Mouse (Mus musculus) heart, embryonic 15.5 days (tissue): ENCODE measurements around the gene Izumo2. TPM values are rescaled to one million over a fixed set of nuclear protein-coding genes. Genes with fewer than 3 reads are reported as not detected.
A peak's percentile ranks its signal among the peaks of the same experiment; 100 is the strongest.

Experiments
- ATAC-seq: fragments of 200-750 bp; cut with Nextera tagmentation; replicated peaks from 2 replicates; pipeline ENCODE4 v1.8.0; 2017; ENCODE audit warnings: low read depth, moderate TSS enrichment; ENCODE audit not compliant: insufficient number of reproducible peaks, insufficient read depth, low FRiP score
- H3K27ac ChIP-seq: fragments of 300-500 bp; sonication (generic); 2 replicates; pipeline ENCODE4 v1.5.1; 2015; ENCODE audit warnings: mild to moderate bottlenecking, inconsistent platforms
- H3K27me3 ChIP-seq: fragments of 300-500 bp; sonication (generic); 2 replicates; pipeline ENCODE4 v1.6.1; 2015; ENCODE audit warnings: inconsistent platforms
- H3K36me3 ChIP-seq: fragments of 300-500 bp; sonication (generic); 2 replicates; pipeline ENCODE4 v1.6.1; 2015; ENCODE audit warnings: mild to moderate bottlenecking, inconsistent platforms
- H3K4me1 ChIP-seq: fragments of 300-500 bp; sonication (generic); replicated peaks from 2 replicates; pipeline ENCODE4 v1.6.1; 2015; ENCODE audit warnings: inconsistent platforms
- H3K4me2 ChIP-seq: fragments of 300-500 bp; sonication (generic); 2 replicates; pipeline ENCODE4 v1.6.1; 2015; ENCODE audit warnings: inconsistent platforms, mild to moderate bottlenecking, moderate library complexity
- H3K4me3 ChIP-seq: fragments of 300-500 bp; sonication (generic); 2 replicates; pipeline ENCODE4 v1.5.1; 2015; ENCODE audit warnings: mild to moderate bottlenecking, inconsistent platforms
- H3K9ac ChIP-seq: fragments of 300-500 bp; sonication (generic); 2 replicates; pipeline ENCODE4 v1.6.1; 2015; ENCODE audit warnings: mild to moderate bottlenecking, inconsistent platforms
- H3K9me3 ChIP-seq: fragments of 300-500 bp; sonication (generic); replicated peaks from 2 replicates; pipeline ENCODE4 v1.6.1; 2016; ENCODE audit warnings: inconsistent platforms
- WGBS: fragments of 180-500 bp; shearing (Covaris S2); methylation state at CpG from one replicate; pipeline ENCODE4 v1.1.7; 2015; ENCODE audit warnings: mixed read lengths; 5-methylcytosine and 5-hydroxymethylcytosine counted together
- polyA plus RNA-seq: library from polyadenylated mRNA; unstranded; fragments of >200 nt; fragmentation: Nextera tagmentation; extraction: Ambion mirVana; gene quantifications from 2 replicates; pipeline ENCODE4 v1.2.1, GENCODE M21; 2015

Izumo2 gene
- not detected in 2 replicates for polyA plus RNA-seq

DNA sequence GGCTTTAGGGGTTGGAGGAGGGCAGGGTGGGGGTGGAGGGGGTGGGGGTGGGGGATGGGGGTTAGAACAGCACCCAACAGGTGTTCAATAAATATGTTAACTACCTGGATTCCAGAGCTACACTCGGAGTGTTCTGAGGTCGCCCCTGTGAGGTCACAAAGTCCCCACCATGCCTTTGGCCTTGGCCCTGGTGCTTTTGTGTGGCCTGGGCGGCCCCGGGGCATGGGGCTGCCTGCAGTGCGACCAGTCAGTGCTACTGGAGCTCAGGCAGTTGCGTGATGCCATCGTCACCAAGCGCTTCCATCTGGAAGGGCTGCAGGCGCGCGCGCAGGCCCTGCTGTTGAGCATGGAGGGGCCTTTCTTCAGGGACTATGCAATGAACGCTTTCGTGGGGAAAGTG lies at the start of gene Izumo2:
Izumo2 (plus strand) TSS at position 169 of the 400 bp plus-strand sequence.
- ATAC-seq: no peak
- WGBS: 76% methylated on average over 14 of the region's 14 CpGs
- H3K36me3 ChIP-seq: no peaks in the 10 kb centered on the region
- H3K9me3 ChIP-seq: no peaks in the 10 kb centered on the region
- H3K9ac ChIP-seq: no peak within 1 kb of the TSS
- H3K27me3 ChIP-seq: no peaks in the 10 kb centered on the region
- no peak within 1 kb of the TSS for H3K27ac ChIP-seq
- H3K4me1 ChIP-seq: no peaks in the 10 kb centered on the region
- H3K4me2 ChIP-seq: no peak within 1 kb of the TSS
- no peak within 1 kb of the TSS for H3K4me3 ChIP-seq

DNA sequence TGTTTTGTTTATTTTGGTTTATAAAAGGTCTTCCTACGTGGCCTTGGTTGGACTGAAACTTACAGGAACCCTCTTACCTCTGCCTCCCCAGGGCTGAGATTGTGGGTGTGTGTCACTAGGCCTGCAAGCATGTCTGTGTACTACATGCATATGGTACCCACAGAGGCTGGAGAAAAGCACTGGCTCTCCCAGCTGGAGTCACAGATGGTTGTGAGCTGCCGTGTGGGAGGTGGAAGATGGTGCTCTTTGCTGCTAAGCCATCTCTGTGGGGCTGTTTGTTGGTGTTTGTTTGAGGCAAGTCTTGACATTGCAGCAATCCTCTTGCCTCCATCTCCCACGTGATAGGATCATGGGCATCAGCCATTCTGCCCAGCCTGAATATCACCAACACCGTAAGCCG lies 47.3 kb upstream of the Izumo2 start:
- no peaks in the 10 kb centered on the region for H3K9me3 ChIP-seq
- no peaks in the 10 kb centered on the region for H3K4me1 ChIP-seq
- H3K36me3 ChIP-seq: no peaks in the 10 kb centered on the region
- WGBS: 74% methylated on average over 5 of the region's 5 CpGs
- H3K9ac ChIP-seq: no peak overlapping the region
- no peak for ATAC-seq
- H3K27ac ChIP-seq: no peak overlapping the region
- H3K4me3 ChIP-seq: no peak overlapping the region
- H3K27me3 ChIP-seq: 0 out of 2 replicates have a peak, but pooled peaks cover 6% of the 10 kb centered on the region
- no peak overlapping the region for H3K4me2 ChIP-seq

GRCm38 (mm10) chr7:44662168-44662567 lies 46.4 kb upstream of the Izumo2 start:
- WGBS: 18% methylated on average over 8 of the region's 8 CpGs
- Histone ChIP-seq H3K4me3 (no peak overlapping the region), H3K27me3 (peaks cover 9% of the 10 kb centered on the region; the same call in 1 of the 2 replicates), H3K9me3 (no peaks in the 10 kb centered on the region), H3K36me3 (no peaks in the 10 kb centered on the region), H3K4me2 (no peak overlapping the region), H3K9ac (no peak overlapping the region), H3K27ac (no peak overlapping the region), H3K4me1 (no peaks in the 10 kb centered on the region)
- no peak for ATAC-seq

DNA sequence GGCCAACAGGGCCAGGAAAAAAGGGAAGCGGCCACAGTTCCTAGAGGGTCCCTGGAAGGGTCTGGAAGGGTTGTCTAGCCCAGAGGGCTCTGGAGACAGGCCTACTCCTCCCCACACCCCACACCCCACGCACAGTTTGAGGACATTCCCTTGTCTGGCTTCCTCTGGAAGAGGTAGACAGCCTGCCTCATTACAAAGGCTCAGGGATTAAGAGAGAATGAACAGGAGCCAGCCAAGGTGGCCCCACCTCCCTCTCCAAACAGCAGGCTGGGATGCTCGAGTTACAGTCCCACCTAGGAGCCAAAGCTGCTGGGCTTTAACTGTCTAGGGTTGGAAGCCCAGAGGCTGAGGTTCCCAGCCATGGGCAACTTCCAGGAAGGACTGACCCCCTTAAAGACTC lies 46.0 kb upstream of the Izumo2 start:
- Histone ChIP-seq H3K36me3 (no peaks in the 10 kb centered on the region), H3K27ac (no peak overlapping the region), H3K4me2 (no peak overlapping the region), H3K9ac (no peak overlapping the region), H3K4me1 (no peaks in the 10 kb centered on the region), H3K4me3 (no peak overlapping the region), H3K27me3 (peaks cover 13% of the 10 kb centered on the region; the same call in 1 of the 2 replicates), H3K9me3 (no peaks in the 10 kb centered on the region)
- ATAC-seq: no peak
- 12% methylated on average over 3 of the region's 3 CpGs for WGBS

- Histone ChIP-seq H3K27ac (no peak overlapping the region), H3K9me3 (no peaks in the 10 kb centered on the region), H3K36me3 (no peaks in the 10 kb centered on the region), H3K9ac (no peak overlapping the region), H3K4me2 (no peak overlapping the region), H3K4me1 (no peaks in the 10 kb centered on the region), H3K4me3 (no peak overlapping the region), H3K27me3 (peaks cover 18% of the 10 kb centered on the region)
- 77% methylated on average over 5 of the region's 5 CpGs for WGBS
- ATAC-seq: no peak
Observed at GRCm38 (mm10) chr7:44663546-44663945, 45.0 kb upstream of the Izumo2 start.

GRCm38 (mm10) chr7:44664731-44665130 lies 43.8 kb upstream of the Izumo2 start:
- Histone ChIP-seq H3K4me1 (no peaks in the 10 kb centered on the region), H3K36me3 (no peaks in the 10 kb centered on the region), H3K9me3 (no peaks in the 10 kb centered on the region), H3K9ac (no peak overlapping the region), H3K4me3 (no peak overlapping the region), H3K4me2 (no peak overlapping the region), H3K27me3 (peaks cover 28% of the 10 kb centered on the region), H3K27ac (no peak overlapping the region)
- no peak for ATAC-seq
- 31% methylated on average over 11 of the region's 11 CpGs for WGBS

DNA sequence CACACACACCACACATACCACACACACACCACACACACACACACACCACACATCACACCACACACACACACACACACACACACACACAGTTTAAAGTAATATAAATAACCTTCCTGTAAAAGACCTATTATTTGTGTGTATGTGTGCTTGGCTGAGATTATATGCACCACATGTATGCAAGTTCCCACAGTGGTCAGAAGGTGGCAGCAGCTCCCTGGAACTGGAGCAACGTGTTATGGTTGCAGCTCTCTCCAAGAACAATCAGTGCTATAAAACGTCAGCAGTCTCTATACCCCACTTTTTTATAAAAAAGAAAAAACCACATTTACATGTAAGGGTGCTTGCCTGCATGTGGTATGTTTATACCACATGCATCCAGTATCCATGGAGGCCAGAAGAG lies 42.1 kb upstream of the Izumo2 start:
- no peak overlapping the region for H3K27ac ChIP-seq

GRCm38 (mm10) chr7:44667996-44668738 lies 40.4 kb upstream of the Izumo2 start:
- H3K27ac ChIP-seq: no peak overlapping the region
- H3K4me2 ChIP-seq: no peak overlapping the region
- H3K36me3 ChIP-seq: no peaks in the 10 kb centered on the region
- H3K4me3 ChIP-seq: no peak overlapping the region
- H3K9me3 ChIP-seq: no peaks in the 10 kb centered on the region
- WGBS: 57% methylated on average over 13 of the region's 13 CpGs
- ATAC-seq: no peak
- peaks cover 10% of the 10 kb centered on the region for H3K4me1 ChIP-seq
- H3K27me3 ChIP-seq: peaks cover 39% of the 10 kb centered on the region
- no peak overlapping the region for H3K9ac ChIP-seq

More for the DNA sequence above, 42.1 kb upstream of the Izumo2 start:
- Histone ChIP-seq H3K4me1 (peaks cover 10% of the 10 kb centered on the region), H3K9me3 (no peaks in the 10 kb centered on the region), H3K4me3 (no peak overlapping the region), H3K27me3 (peaks cover 38% of the 10 kb centered on the region), H3K9ac (no peak overlapping the region), H3K36me3 (no peaks in the 10 kb centered on the region), H3K4me2 (no peak overlapping the region)
- 88% methylated on average over 2 of the region's 2 CpGs for WGBS
- ATAC-seq: no peak

GRCm38 (mm10) chr7:44669103-44669502 lies 39.4 kb upstream of the Izumo2 start:
- Histone ChIP-seq H3K9me3 (no peaks in the 10 kb centered on the region), H3K27ac (no peak overlapping the region), H3K4me3 (no peak overlapping the region), H3K4me1 (peaks cover 10% of the 10 kb centered on the region), H3K27me3 (peaks cover 39% of the 10 kb centered on the region), H3K36me3 (no peaks in the 10 kb centered on the region), H3K9ac (no peak overlapping the region), H3K4me2 (no peak overlapping the region)
- no peak for ATAC-seq
- WGBS: 16% methylated on average over 21 of the region's 21 CpGs

DNA sequence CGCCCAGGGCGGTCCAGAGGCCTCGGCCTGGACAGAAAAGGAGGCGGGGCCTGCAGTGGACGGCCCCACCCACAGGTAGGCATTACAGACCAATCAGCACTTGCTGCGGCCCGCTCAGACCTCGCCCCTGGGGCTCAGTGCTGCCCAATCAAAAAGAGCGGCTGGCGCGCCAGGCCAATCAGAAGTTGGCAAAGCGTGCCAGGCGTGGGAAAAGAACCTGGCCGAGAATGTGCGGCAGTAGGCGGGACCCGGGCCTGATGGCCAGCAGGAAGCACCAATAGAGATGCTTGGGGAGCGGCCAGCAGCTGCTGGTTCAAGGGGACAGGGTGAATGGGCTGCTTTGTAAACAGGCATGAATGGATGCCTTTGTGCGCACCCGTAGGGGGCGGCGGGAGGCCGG lies 37.7 kb upstream of the Izumo2 start, which contains the start of gene Myh14:
Myh14 (minus strand) TSS at position 41 of the 400 bp plus-strand sequence.
- Histone ChIP-seq H3K36me3 (no peaks in the 10 kb centered on the region), H3K27me3 (peaks cover 39% of the 10 kb centered on the region), H3K27ac (no peak within 1 kb of the TSS), H3K9me3 (no peaks in the 10 kb centered on the region), H3K9ac (no peak within 1 kb of the TSS), H3K4me3 (peak within 1 kb of the TSS; percentile 38), H3K4me2 (peak within 1 kb of the TSS; percentile 66), H3K4me1 (peaks cover 10% of the 10 kb centered on the region)
- ATAC-seq: peak; percentile 87
- 2% methylated on average over 23 of the region's 23 CpGs for WGBS

DNA sequence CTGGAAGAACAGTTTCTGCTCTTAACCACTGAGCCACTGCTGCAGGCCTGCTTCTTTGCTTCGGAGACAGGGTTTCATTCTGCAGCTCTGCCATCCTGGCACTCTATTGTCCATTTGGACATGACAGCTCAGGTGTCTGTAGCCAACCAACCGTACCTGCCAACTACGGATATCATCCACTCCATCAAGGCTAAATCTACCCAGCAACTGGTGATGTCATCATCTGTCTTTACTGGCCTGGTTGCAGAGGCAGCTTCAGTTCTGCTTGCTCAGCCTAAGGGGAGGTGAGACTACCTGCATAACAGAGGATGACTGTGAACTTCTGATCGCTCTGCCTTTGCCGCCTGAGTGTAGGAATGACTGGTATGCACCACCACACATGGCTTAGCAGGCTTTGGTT lies 36.3 kb upstream of the Izumo2 start:
- Histone ChIP-seq H3K4me3 (no peak overlapping the region), H3K36me3 (no peaks in the 10 kb centered on the region), H3K9me3 (no peaks in the 10 kb centered on the region), H3K4me1 (peaks cover 10% of the 10 kb centered on the region), H3K9ac (no peak overlapping the region), H3K27me3 (peaks cover 36% of the 10 kb centered on the region), H3K4me2 (no peak overlapping the region), H3K27ac (no peak overlapping the region)
- WGBS: 63% methylated on average over 5 of the region's 5 CpGs
- no peak for ATAC-seq

- H3K9ac ChIP-seq: no peak overlapping the region
- 69% methylated on average over 4 of the region's 4 CpGs for WGBS
Observed at GRCm38 (mm10) chr7:44674511-44674910, 34.0 kb upstream of the Izumo2 start.

More at GRCm38 (mm10) chr7:44674511-44674910, 34.0 kb upstream of the Izumo2 start:
- no peak for ATAC-seq
- no peak overlapping the region for H3K4me3 ChIP-seq
- H3K4me1 ChIP-seq: peaks cover 10% of the 10 kb centered on the region
- no peak overlapping the region for H3K4me2 ChIP-seq
- H3K27me3 ChIP-seq: peaks cover 17% of the 10 kb centered on the region
- no peaks in the 10 kb centered on the region for H3K36me3 ChIP-seq
- H3K27ac ChIP-seq: no peak overlapping the region
- H3K9me3 ChIP-seq: no peaks in the 10 kb centered on the region
